Mouse (Mus musculus): Measurements from ENCODE around the gene Mnd1. TPM values are rescaled to one million over a fixed set of nuclear protein-coding genes. Genes with fewer than 3 reads are reported as not detected.

The Mnd1 gene
- polyA plus RNA-seq, 1 experiment from 2014 or later: 1.4 TPM

GRCm38 (mm10) chr3:84081208-84081722, 74.3 kb downstream of the Mnd1 start:
- WGBS: 97% methylated on average over 4 of the region's 4 CpGs
- Histone ChIP-seq H3K4me1 (no peaks in the 10 kb centered on the region), H3K36me3 (no peaks in the 10 kb centered on the region), H3K27ac (replicated peaks) (no peak overlapping the region), H3K27me3 (replicated peaks) (no peaks in the 10 kb centered on the region), H3K9ac (replicated peaks) (no peak overlapping the region), H3K4me3 (replicated peaks) (no peak overlapping the region), H3K9me3 (replicated peaks) (peaks cover 5% of the 10 kb centered on the region; the same call in 1 of the 2 replicates), H3K4me2 (no peak overlapping the region)
- ATAC-seq (ENCODE audit: low FRiP score): no peak

GRCm38 (mm10) chr3:84080074-84080473, 75.5 kb downstream of the Mnd1 start:
- Histone ChIP-seq H3K27ac (replicated peaks) (no peak overlapping the region), H3K27me3 (replicated peaks) (no peaks in the 10 kb centered on the region)
- 70% methylated on average over 7 of the region's 7 CpGs for WGBS

GRCm38 (mm10) chr3:84077505-84077904, 78.1 kb downstream of the Mnd1 start:
- H3K36me3 ChIP-seq: no peaks in the 10 kb centered on the region
- no peak for ATAC-seq (ENCODE audit: low FRiP score)
- H3K27ac ChIP-seq (replicated peaks): no peak overlapping the region
- no peak overlapping the region for H3K9ac ChIP-seq (replicated peaks)
- no peaks in the 10 kb centered on the region for H3K27me3 ChIP-seq (replicated peaks)
- peaks cover 5% of the 10 kb centered on the region; the same call in 1 of the 2 replicates for H3K9me3 ChIP-seq (replicated peaks)
- no peaks in the 10 kb centered on the region for H3K4me1 ChIP-seq
- no peak overlapping the region for H3K4me3 ChIP-seq (replicated peaks)
- WGBS: 87% methylated on average over 4 of the region's 4 CpGs
- H3K4me2 ChIP-seq: no peak overlapping the region

More at GRCm38 (mm10) chr3:84080074-84080473, 75.5 kb downstream of the Mnd1 start:
- no peak for ATAC-seq (ENCODE audit: low FRiP score)
- Histone ChIP-seq H3K4me1 (no peaks in the 10 kb centered on the region), H3K9ac (replicated peaks) (no peak overlapping the region), H3K4me3 (replicated peaks) (no peak overlapping the region), H3K9me3 (replicated peaks) (peaks cover 5% of the 10 kb centered on the region; the same call in 1 of the 2 replicates), H3K4me2 (no peak overlapping the region), H3K36me3 (no peaks in the 10 kb centered on the region)

- 72% methylated on average over 13 of the region's 13 CpGs for WGBS
- H3K9ac ChIP-seq (replicated peaks): no peak overlapping the region
- H3K36me3 ChIP-seq: no peaks in the 10 kb centered on the region
- no peaks in the 10 kb centered on the region for H3K4me1 ChIP-seq
- H3K27me3 ChIP-seq (replicated peaks): no peaks in the 10 kb centered on the region
- H3K4me2 ChIP-seq: no peak overlapping the region
- no peak overlapping the region for H3K4me3 ChIP-seq (replicated peaks)
- H3K27ac ChIP-seq (replicated peaks): no peak overlapping the region
- no peaks in the 10 kb centered on the region for H3K9me3 ChIP-seq (replicated peaks)
- ATAC-seq (ENCODE audit: low FRiP score): no peak
Measured at GRCm38 (mm10) chr3:84076543-84077332, 78.8 kb downstream of the Mnd1 start.

- H3K4me3 ChIP-seq (replicated peaks): no peak overlapping the region
- H3K9me3 ChIP-seq (replicated peaks): no peaks in the 10 kb centered on the region
- H3K36me3 ChIP-seq: no peaks in the 10 kb centered on the region
- H3K4me1 ChIP-seq: no peaks in the 10 kb centered on the region
- H3K9ac ChIP-seq (replicated peaks): no peak overlapping the region
- 72% methylated on average over 4 of the region's 4 CpGs for WGBS
- H3K4me2 ChIP-seq: no peak overlapping the region
- H3K27ac ChIP-seq (replicated peaks): no peak overlapping the region
- no peak for ATAC-seq (ENCODE audit: low FRiP score)
- H3K27me3 ChIP-seq (replicated peaks): no peaks in the 10 kb centered on the region
Measured at GRCm38 (mm10) chr3:84075516-84075915, 80.1 kb downstream of the Mnd1 start.

- WGBS: 82% methylated on average over 2 of the region's 2 CpGs
Measured at GRCm38 (mm10) chr3:84074777-84075176, 80.8 kb downstream of the Mnd1 start.

GRCm38 (mm10) chr3:84071641-84072040, 83.9 kb downstream of the Mnd1 start:
- H3K9ac ChIP-seq (replicated peaks): no peak overlapping the region
- H3K4me2 ChIP-seq: no peak overlapping the region
- no peak for ATAC-seq (ENCODE audit: low FRiP score)
- no peaks in the 10 kb centered on the region for H3K4me1 ChIP-seq
- no peaks in the 10 kb centered on the region for H3K36me3 ChIP-seq
- H3K27me3 ChIP-seq (replicated peaks): no peaks in the 10 kb centered on the region
- 14% methylated on average over 2 of the region's 2 CpGs for WGBS
- no peaks in the 10 kb centered on the region for H3K9me3 ChIP-seq (replicated peaks)
- no peak overlapping the region for H3K4me3 ChIP-seq (replicated peaks)
- H3K27ac ChIP-seq (replicated peaks): no peak overlapping the region

More at GRCm38 (mm10) chr3:84074777-84075176, 80.8 kb downstream of the Mnd1 start:
- no peak overlapping the region for H3K4me3 ChIP-seq (replicated peaks)
- no peak overlapping the region for H3K27ac ChIP-seq (replicated peaks)
- no peaks in the 10 kb centered on the region for H3K4me1 ChIP-seq
- no peak overlapping the region for H3K4me2 ChIP-seq
- no peaks in the 10 kb centered on the region for H3K27me3 ChIP-seq (replicated peaks)
- no peaks in the 10 kb centered on the region for H3K9me3 ChIP-seq (replicated peaks)
- ATAC-seq (ENCODE audit: low FRiP score): no peak
- H3K9ac ChIP-seq (replicated peaks): no peak overlapping the region
- H3K36me3 ChIP-seq: no peaks in the 10 kb centered on the region

- Histone ChIP-seq H3K36me3 (no peaks in the 10 kb centered on the region), H3K27me3 (replicated peaks) (no peaks in the 10 kb centered on the region), H3K9ac (replicated peaks) (no peak overlapping the region), H3K4me3 (replicated peaks) (no peak overlapping the region), H3K9me3 (replicated peaks) (no peaks in the 10 kb centered on the region), H3K4me2 (no peak overlapping the region), H3K4me1 (no peaks in the 10 kb centered on the region), H3K27ac (replicated peaks) (no peak overlapping the region)
- no peak for ATAC-seq (ENCODE audit: low FRiP score)
- 91% methylated on average over 8 of the region's 8 CpGs for WGBS
Measured at GRCm38 (mm10) chr3:84070811-84071210, 84.8 kb downstream of the Mnd1 start.

- no peaks in the 10 kb centered on the region for H3K27me3 ChIP-seq (replicated peaks)
Measured at GRCm38 (mm10) chr3:84068831-84069709, 86.5 kb downstream of the Mnd1 start.

GRCm38 (mm10) chr3:84065825-84066224, 89.8 kb downstream of the Mnd1 start:
- H3K27ac ChIP-seq (replicated peaks): no peak overlapping the region
- no peaks in the 10 kb centered on the region for H3K27me3 ChIP-seq (replicated peaks)
- H3K9ac ChIP-seq (replicated peaks): no peak overlapping the region
- H3K4me1 ChIP-seq: peaks cover 3% of the 10 kb centered on the region; the same call in 1 of the 2 replicates
- no peaks in the 10 kb centered on the region for H3K9me3 ChIP-seq (replicated peaks)
- 81% methylated on average over 4 of the region's 4 CpGs for WGBS
- no peak overlapping the region for H3K4me2 ChIP-seq
- no peak for ATAC-seq (ENCODE audit: low FRiP score)
- no peaks in the 10 kb centered on the region for H3K36me3 ChIP-seq
- H3K4me3 ChIP-seq (replicated peaks): no peak overlapping the region

More at GRCm38 (mm10) chr3:84068831-84069709, 86.5 kb downstream of the Mnd1 start:
- Histone ChIP-seq H3K4me1 (no peaks in the 10 kb centered on the region), H3K9me3 (replicated peaks) (no peaks in the 10 kb centered on the region), H3K9ac (replicated peaks) (no peak overlapping the region), H3K36me3 (no peaks in the 10 kb centered on the region), H3K4me2 (no peak overlapping the region), H3K4me3 (replicated peaks) (no peak overlapping the region), H3K27ac (replicated peaks) (no peak overlapping the region)
- 86% methylated on average over 13 of the region's 13 CpGs for WGBS
- no peak for ATAC-seq (ENCODE audit: low FRiP score)

GRCm38 (mm10) chr3:84063369-84063914, 92.1 kb downstream of the Mnd1 start:
- H3K27me3 ChIP-seq (replicated peaks): no peaks in the 10 kb centered on the region
- H3K27ac ChIP-seq (replicated peaks): no peak overlapping the region
- 93% methylated on average over 2 of the region's 2 CpGs for WGBS
- no peak overlapping the region for H3K9ac ChIP-seq (replicated peaks)
- no peak for ATAC-seq (ENCODE audit: low FRiP score)
- H3K4me3 ChIP-seq (replicated peaks): no peak overlapping the region
- no peak overlapping the region for H3K4me2 ChIP-seq
- peaks cover 9% of the 10 kb centered on the region for H3K4me1 ChIP-seq
- H3K9me3 ChIP-seq (replicated peaks): no peaks in the 10 kb centered on the region
- H3K36me3 ChIP-seq: no peaks in the 10 kb centered on the region

Measured in neural tube, embryonic 15.5 days (tissue).